Mouse (Mus musculus): ENCODE measurements around the gene Stxbp5l.

DNA sequence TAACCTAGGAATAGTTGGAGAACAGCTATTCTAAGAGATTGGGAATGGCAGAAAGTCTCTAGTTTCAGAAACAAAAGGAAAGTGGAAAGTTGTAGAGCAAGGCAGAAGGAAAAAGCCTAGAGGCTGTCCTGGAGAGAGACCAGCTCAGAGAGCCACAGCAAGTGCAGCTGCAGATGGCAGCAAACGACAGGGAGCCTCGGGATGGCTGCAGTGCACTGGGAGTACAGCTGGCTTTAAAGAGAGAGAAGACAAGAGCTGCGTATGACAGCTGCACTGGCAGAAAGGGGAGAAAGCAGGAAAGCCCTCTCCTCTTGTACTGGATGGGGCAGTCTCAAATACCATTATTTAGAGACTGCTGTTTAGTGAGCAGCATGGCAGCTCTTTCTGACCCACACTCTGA is 37.7 kb downstream of the Stxbp5l start:
- peak; percentile 65 for TF ChIP-seq CTCF (conservative IDR thresholded peaks at IDR 0.05; ENCODE audit: insufficient read depth, insufficient read length, low read depth, low read length)
- no peak for TF ChIP-seq POLR2A (IDR thresholded peaks at IDR 0.05; ENCODE audit: low read depth, low read length)
